Mouse (Mus musculus): ENCODE data around the gene Strada. TPM values are rescaled to one million over a fixed set of nuclear protein-coding genes. Genes with fewer than 3 reads are reported as not detected.

Strada gene
- total RNA-seq, 2 experiments from 2014 or later, result 12.1 to 16.1 TPM

GRCm38 (mm10) chr11:106187326-106187725 lies 14.6 kb downstream of the Strada start:
- no peak for DNase-seq

DNA sequence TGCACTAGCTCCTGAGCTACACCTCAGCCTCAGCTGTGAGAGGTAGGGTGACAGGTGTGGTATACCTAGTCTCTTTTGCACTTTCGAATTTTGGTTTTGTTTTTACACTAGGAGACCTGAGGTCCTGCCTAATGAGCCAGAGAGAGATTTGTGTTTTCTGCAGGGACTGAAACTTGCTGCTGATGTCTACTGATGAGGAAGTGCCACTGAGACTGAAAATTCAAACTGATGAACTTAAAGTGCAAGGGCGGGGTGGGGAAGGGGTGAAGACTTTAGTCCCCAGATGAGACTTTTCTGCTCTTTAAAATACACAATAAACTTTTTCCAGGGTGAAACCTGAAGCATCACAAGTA lies 21.5 kb downstream of the Strada start:
- no peak for DNase-seq

DNA sequence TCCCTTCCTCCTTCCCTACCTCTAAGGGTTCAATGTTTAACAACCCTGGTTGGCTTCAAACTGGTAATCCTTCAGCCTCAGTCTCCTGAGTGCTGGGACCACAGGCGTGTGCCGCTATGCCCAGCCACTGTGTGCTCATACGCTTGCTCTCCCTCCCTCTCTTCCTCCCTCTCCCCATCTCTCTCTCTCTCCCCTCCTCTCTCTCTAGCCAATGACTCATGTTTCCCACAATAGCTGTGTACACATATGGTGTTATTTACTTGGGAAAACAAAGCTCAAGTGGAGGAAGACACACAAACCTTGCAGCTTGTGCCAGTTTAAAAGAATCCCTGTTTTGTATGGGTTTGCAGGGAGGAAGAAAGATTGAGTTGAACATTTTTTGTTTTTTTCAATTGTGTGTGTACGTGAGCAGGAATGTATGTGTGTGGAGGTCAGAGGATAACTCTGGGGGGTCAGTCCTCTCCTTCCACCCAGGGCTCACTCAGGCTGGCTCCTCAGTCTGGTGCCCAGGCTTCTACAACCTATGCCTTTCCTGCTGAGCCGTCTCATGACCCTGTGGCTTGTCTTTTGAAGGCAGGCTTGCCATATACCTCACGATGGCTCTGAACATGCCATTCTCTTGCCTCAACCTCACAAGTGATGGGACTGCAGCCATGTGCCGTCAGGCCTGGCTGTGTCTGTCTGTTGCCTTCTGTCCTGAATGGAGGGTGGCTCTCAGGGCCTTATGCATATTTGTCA lies 22.1 kb downstream of the Strada start:
- DNase-seq, result no peak

- DNase-seq, result no peak
Measured at GRCm38 (mm10) chr11:106178036-106178782, 23.8 kb downstream of the Strada start.

- DNase-seq, result no peak
Measured at GRCm38 (mm10) chr11:106176372-106176771, 25.6 kb downstream of the Strada start.

DNA sequence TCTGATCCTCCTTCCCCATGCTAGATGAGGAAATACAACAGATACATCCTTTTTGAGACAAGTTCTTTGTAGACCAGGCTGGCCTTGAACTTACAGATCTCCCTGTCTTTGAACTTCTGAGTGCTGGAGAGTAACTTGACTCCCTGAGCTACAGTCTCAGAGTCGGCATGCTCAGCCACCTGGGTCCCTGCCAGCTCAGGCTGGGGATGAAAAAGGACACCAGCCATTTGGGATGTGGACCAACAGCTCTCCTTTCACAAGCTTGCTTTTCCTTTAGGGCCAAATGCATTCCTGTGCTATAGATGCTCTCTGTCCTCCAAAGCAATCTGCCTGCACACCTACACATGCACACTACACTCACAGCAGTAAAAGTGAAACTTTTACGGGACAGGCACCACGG lies 26.9 kb downstream of the Strada start:
- peak; percentile 65 for DNase-seq

GRCm38 (mm10) chr11:106174372-106174771 lies 27.6 kb downstream of the Strada start:
- DNase-seq, result peak; percentile 64

DNA sequence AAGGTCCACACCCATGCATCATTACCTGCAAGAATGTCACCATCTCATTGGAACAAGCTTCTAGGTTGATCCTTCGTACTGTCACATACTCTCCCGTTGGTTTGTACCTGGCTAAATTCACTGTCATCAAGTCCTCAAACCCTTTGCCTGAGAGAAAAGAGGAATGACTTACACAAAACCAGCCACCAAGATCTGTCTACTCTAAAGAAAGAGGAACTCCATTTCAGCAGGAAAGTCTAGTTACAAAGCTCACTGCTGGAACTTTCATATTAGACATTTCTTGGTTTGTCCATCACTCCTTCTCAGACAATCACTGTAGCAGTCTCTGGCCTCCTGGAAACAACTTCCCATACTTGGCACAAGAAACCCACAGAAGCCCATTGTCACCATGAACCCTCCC lies 28.7 kb downstream of the Strada start:
- DNase-seq, result no peak

DNA sequence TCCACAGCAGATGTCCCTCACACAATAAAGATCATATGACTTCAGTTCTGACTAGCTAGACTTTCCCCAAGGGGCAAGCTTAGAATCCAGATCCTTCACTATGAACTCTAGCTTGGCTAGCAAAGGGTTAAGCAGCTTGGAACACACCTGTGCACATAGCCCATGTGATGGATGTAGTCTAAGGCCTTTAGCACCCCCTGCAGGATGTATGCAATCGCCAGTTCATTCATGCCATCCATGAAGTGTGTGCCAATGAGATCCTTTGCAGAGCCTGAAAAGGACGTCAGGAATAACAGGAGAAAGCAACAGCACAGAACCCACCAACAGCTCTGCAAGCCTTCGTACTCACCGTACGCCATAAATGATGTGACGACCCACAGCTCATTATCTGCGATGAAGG lies 31.2 kb downstream of the Strada start:
- DNase-seq, result no peak

- no peak for DNase-seq
Measured at GRCm38 (mm10) chr11:106167435-106167834, 34.5 kb downstream of the Strada start.

DNA sequence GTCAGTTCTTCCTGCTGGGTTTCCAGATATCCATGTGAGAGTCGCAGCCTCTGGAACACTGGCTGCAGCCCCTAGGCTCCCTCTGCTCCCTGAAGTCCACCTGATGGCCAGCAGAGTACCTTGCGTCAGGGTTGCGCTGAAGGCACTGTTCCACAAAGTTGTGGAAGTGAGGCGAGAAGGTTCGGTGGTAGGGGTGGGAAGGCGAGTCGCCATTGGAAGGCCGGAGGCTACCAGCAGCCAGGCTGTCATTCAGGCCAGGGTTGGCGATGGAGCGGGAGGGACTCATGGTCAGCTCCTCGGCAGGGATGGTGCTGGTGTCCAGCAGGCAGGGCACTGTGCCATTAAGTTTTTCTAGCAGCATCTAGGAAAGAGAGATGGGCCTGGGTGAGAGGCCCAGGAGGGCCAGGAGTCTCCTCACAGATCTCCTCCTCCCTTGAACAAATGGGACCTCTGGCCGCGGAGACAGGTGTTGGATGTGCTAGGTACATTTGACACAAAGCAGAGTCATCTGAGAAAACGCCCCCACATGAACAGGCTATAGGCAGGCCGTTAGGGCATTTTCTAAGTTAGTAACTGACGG lies 37.3 kb downstream of the Strada start:
- DNase-seq, result no peak

- no peak for DNase-seq
Measured at GRCm38 (mm10) chr11:106163546-106163945, 38.4 kb downstream of the Strada start.

DNA sequence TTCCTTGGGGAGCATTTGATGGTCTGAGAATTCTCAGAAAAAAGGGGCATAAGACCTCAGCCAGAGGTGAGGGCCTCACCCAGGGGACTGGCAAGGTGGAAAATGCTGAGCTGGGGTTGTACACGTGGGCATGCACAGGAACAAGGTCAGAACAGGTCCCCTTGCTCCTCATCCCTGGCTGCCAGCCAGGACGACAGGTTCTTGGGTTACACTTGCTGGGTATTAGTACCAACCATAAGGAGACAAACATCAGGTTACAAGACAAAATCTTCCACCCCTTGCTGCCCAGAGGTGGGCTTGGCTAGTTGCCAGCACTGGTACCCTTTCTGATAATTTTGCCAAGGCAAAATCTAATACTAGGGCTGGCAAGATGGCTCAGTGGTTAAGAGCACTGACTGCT lies 39.7 kb downstream of the Strada start:
- no peak for DNase-seq

GRCm38 (mm10) chr11:106160841-106161721 lies 40.9 kb downstream of the Strada start, which contains the start of the genes Gm10840 and Limd2:
Gene Gm10840 (plus strand): TSS chr11:106160850.
Gene Limd2 (minus strand): TSS chr11:106160860.
- DNase-seq, result peak; percentile 42

DNA sequence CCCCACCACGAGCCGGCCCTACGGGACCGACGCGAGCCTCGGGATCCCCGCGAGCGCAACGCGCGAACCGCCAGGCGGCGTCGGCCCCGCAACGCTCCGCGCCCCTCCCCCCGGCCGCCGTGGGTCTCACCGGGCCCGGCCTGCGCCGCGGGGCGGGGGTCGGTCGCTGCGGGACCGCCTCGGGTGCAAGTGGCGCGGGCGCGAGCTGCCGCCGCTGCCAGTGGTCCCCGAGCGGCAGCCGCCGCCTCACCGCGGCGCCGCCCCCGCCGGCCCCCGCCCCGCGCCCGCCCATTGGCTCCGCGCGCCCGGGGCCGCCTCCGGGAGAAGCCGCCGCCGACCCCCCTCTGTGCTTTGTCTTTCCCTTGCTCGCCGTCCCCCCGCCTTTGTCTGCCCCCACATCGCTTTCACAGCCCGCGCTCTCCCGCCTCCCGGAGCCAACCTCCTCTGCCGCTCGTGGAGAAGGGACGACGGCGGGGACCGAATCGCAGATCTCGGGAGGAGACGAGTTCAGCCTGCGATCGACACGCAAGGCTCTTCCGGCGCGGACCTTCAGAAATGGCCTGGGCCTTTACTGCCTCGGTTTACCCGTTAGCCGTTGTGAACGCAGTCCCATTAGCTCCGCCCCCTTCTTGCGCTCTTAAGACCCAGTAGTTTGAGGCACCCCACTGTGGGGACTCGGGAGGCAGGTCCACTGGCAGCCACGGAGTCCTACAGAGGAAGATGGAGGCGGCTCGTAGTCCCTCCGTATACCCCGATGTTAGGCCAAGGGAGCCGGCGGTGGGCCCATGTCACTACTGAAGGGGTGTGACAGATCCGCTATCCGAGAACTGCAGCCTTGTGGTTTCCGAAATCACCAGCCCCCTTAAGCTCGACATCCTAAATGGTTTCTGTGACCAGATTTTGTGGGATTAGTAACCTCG lies 41.8 kb downstream of the Strada start:
- DNase-seq, result peak; percentile 86

DNA sequence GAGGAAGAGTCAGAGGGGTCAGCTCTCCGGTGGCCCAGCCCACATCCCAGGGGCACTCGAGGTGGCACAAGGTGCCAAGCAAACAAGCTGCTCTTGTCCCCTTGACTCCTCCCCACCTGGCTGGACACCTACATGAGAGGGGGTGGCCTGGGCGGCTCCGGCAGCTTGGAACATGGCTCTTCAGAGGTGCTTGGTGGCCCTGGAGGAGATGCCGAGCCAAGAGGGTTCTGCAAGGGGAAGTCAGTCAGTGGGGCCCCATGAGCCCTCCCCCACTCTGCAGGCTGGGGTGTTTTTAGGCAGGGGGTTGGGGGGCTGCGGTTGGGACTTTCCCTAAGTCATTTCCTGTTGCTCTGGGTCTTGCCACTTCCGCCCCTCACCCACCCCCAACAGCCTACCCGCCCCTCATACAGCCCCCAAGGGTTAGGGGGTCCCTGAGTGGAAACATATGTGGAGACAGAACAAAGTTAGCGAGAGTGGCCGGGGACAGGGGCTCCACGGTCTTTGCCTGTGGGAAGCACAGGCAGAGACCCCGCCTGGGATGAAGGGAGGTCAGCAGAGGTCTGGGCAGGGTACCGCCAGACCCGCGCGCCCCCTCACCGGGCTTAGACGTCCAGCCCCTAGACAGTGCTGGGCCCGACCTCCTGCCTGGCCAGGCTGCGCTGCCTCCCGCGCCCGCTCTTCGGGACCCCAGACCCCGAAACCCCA lies 42.6 kb downstream of the Strada start:
- DNase-seq, result peak; percentile 49

- no peak for DNase-seq
Measured at GRCm38 (mm10) chr11:106158930-106159215, 43.1 kb downstream of the Strada start.

DNA sequence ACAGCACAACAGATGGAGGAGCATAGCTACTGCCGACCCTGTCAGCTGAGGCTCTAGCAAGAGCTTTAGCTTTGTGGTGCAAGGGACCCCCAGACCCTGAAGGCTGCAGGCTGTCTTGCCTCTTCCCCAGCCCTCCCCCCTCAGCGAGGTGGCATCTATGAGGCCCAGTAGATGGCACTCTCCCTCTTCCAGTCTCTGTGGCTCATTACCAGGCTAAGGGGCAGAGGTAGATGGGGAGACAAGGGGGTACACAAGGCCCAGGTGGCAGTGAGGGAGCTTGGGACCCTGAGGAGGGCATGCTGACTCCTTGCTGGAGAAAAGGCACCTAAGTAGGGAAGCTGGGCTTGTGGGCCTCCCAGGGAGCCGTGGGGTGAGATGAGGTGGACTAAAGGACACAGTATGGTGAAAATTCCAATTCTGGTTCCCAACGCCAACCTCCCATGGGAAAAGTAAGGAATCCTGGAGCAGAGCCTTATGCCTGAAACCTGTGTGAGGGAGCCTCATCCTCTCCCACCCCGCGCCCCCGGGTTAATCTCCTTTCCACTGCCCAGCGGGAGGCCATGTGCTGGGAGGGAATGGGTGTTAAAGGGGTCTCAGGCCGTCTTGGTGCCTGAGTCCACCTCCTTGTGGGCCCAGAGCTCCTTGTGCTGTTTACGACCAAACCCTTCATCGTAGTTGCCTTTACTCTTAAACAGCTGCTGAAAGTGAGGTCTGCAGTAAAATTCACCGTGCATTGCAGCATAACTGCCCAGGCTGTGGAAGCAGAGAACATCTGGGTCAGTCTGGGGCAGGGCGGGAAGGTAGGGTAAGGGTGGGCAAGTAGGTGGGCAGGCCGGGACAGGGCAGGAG lies 43.7 kb downstream of the Strada start:
- peak; percentile 43 for DNase-seq

GRCm38 (mm10) chr11:106157154-106157553 lies 44.8 kb downstream of the Strada start:
- DNase-seq, result no peak

DNA sequence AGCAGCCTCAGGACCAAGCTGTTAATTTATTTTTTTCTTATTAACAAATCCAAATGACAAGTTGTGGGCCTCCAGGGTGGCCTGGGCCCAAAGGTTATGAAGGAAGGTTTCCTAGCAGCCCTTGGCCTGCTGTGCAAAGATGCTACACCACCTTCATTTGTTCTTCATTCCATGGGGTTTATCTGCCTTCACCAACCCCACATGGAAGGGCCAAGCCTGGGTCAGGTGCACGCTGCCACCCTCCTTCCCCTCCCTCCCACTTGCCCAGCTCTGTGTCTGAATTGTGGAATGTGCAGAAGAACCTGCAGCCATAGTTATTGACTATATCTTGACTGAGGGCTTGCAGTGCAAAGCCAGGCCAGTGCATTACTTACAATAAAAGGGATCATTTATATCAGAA lies 45.7 kb downstream of the Strada start:
- no peak for DNase-seq

All from adrenal gland, postnatal 10 days (tissue).